9 mouse cellular contexts compared by ENCODE assay signal in the genomic region with DNA sequence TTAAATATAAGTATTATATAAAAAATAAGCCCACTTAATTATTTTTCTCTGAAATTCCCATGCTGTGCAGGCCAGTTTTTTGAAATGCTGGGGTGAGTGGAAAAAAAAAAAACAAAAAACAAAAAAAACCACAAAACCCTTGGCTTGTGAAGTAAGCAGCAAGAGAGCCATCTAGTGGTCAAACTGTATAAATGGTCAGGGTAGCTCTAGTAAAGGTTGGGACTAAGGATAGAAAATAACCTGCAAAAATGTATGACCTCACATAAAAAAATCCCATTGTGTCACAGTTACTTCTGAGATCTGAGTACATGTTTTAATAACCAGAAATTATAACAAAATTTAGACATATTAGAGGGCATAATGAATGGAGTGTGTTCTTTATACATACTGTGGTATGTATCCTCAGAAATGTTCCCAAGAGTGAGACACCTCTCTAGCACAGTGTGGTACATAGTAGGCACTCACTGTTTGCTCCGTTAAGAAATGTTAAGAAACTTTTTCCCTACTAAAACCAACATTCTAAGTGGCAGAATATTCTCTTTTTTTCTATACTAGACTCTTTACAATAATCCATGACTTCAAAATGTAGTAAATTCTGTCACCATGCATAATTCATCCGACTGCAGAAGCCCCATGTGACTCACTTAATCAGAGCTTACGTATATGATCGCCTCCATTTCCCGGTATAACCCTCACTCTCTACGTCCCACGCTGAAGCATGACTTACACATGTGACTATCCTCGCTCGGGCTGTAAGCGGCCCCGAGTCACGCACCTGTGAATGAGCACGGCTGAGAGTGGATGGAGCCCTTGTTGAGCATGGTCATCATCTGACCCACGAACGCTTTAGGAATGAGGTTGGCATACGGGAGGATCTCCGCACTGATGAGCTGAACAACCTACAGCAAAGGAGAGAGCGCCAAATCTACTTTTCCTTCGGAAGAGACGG.
A peak's percentile ranks its signal among the peaks of the same experiment; 100 is the strongest.
DNase-seq lines count a peak whose midpoint lies in the region; ATAC-seq and TF ChIP-seq lines count a peak whose summit lies in the region.
"Had no signal": no experiment of that assay in that cellular context is flagged by ENCODE, and none has a peak within 500 bp of the region (broad histone marks: within the 10 kb centered on the region; RNA-seq: fewer than 3 reads in every experiment).

No protein-coding gene starts in this region.

- H3K4me1 ChIP-seq in liver, postnatal 0 days (ENCODE audit: insufficient read depth): no peaks in the 10 kb centered on the region

- no peak overlapping the region for H3K4me2 ChIP-seq in liver, postnatal 0 days (ENCODE audit: low read depth, low read length)
- H3K4me2 ChIP-seq: stomach, embryonic 15.5 days had no signal

- TF ChIP-seq EP300 in liver, postnatal 0 days (IDR thresholded peaks at IDR 0.05; ENCODE audit: low read depth): no peak

- TF ChIP-seq CTCF in liver, postnatal 0 days (IDR thresholded peaks at IDR 0.05; ENCODE audit: low read depth): peak; percentile 83

- no peak overlapping the region for H3K4me3 ChIP-seq in liver, postnatal 0 days (ENCODE audit: low read depth, low read length)
- H3K4me3 ChIP-seq: stomach, embryonic 15.5 days had no signal

- no peaks in the 10 kb centered on the region for H3K9me3 ChIP-seq in liver, postnatal 0 days (ENCODE audit: low read length)
- H3K9me3 ChIP-seq: stomach, embryonic 15.5 days had no signal

- DNase-seq in heart, adult 11 months: peak; percentile 91
- no peak for DNase-seq in heart, postnatal 25 days (ENCODE audit: low spot score)
- peak; percentile 57 for DNase-seq in A20 (ENCODE audit: low read depth, low spot score)
- DNase-seq in liver, postnatal 0 days: no peak
- no peak for DNase-seq in ovary, postnatal 36 days (ENCODE audit: low spot score)
- no peak for DNase-seq in testis, postnatal 10 days (ENCODE audit: low spot score)
- DNase-seq in adrenal gland, postnatal 4 days (ENCODE audit: low spot score in 2 of 2): no peak

- no peaks in the 10 kb centered on the region for H3K27me3 ChIP-seq in liver, postnatal 0 days (ENCODE audit: insufficient read depth, low read length)
- H3K27me3 ChIP-seq: stomach, embryonic 15.5 days had no signal

- H3K36me3 ChIP-seq in liver, postnatal 0 days (replicated peaks; ENCODE audit: insufficient read depth, low read length): peaks cover 49% of the 10 kb centered on the region

- H3K27ac ChIP-seq in liver, postnatal 0 days (ENCODE audit: low read depth): no peak overlapping the region
- H3K27ac ChIP-seq: stomach, embryonic 15.5 days had no signal

- no peak overlapping the region for H3K9ac ChIP-seq in liver, postnatal 0 days (replicated peaks)
- H3K9ac ChIP-seq: stomach, embryonic 15.5 days had no signal

- WGBS in liver, postnatal 0 days (ENCODE audit: insufficient replicate concordance): 90% methylated on average over 20 of the region's 20 CpGs

- peak; percentile 79 for ATAC-seq in common myeloid progenitor, adult 5-6 weeks (replicated peaks; ENCODE audit: low read depth, poor library complexity, severe bottlenecking)
- ATAC-seq in liver, postnatal 0 days: peak; percentile 49; the same call in 1 of the 2 replicates

- intact Hi-C loops in heart, postnatal 25 days (cut with DNase I): loop anchor here (1.0 to 5.0 kb wide), 3 partner anchors 199 to 453 kb away; partner anchors contain the start of gene Ppm1h

Comparison
In these comparisons a context has a peak if more than half of its experiments do, and no peak if none do; other contexts are left out.
1. DNase-seq: peak in heart, adult 11 months (single experiment) and A20 (single experiment); none in heart, postnatal 25 days (single experiment), liver, postnatal 0 days (single experiment), ovary, postnatal 36 days (single experiment), testis, postnatal 10 days (single experiment) and adrenal gland, postnatal 4 days (0 of 2).